Mouse (Mus musculus) B cell, adult 2 months (primary cell): ENCODE data around the gene Fam166a.

Experiments
- DNase-seq, 2 experiments: peaks; one replicate each; pipeline ENCODE4 v3.0.0; 2022

Gene Fam166a

GRCm38 (mm10) chr2:25185625-25186574, 32.6 kb upstream of the Fam166a start:
- DNase-seq, result peak; percentile 62 to 65

- no peak for DNase-seq
Measured at GRCm38 (mm10) chr2:25186575-25186930, 32.0 kb upstream of the Fam166a start.

- no peak for DNase-seq
Measured at GRCm38 (mm10) chr2:25187841-25188240, 30.7 kb upstream of the Fam166a start.

- DNase-seq, result peak; percentile 82 to 84
Measured at GRCm38 (mm10) chr2:25193330-25193770, 25.2 kb upstream of the Fam166a start.

GRCm38 (mm10) chr2:25194006-25194405, 24.5 kb upstream of the Fam166a start:
- DNase-seq, result peak in 1 of 2 experiments; percentile 13

- DNase-seq, result peak; percentile 43 to 50
Measured at GRCm38 (mm10) chr2:25194486-25195171, 23.9 kb upstream of the Fam166a start.

- DNase-seq, result peak; percentile 92 to 94
Measured at GRCm38 (mm10) chr2:25195211-25196156, 23.1 kb upstream of the Fam166a start.

GRCm38 (mm10) chr2:25196172-25196954, 22.2 kb upstream of the Fam166a start, which contains the start of gene Tor4a:
Gene Tor4a, minus strand, starts transcription at chr2:25196886.
- peak; percentile 90 to 92 for DNase-seq

- DNase-seq, result no peak
Measured at GRCm38 (mm10) chr2:25197191-25197590, 21.4 kb upstream of the Fam166a start.

- no peak for DNase-seq
Measured at GRCm38 (mm10) chr2:25197946-25198345, 20.6 kb upstream of the Fam166a start.

- no peak for DNase-seq
Measured at GRCm38 (mm10) chr2:25200631-25201030, 17.9 kb upstream of the Fam166a start.

- no peak for DNase-seq
Measured at GRCm38 (mm10) chr2:25203631-25204214, 14.8 kb upstream of the Fam166a start.

- DNase-seq, result no peak
Measured at GRCm38 (mm10) chr2:25207593-25207992, 11.0 kb upstream of the Fam166a start.

GRCm38 (mm10) chr2:25210686-25211085, 7.9 kb upstream of the Fam166a start:
- DNase-seq, result no peak

GRCm38 (mm10) chr2:25211121-25211670, 7.3 kb upstream of the Fam166a start, which contains the start of gene Nelfb:
Gene Nelfb, minus strand, starts transcription at chr2:25211489.
- DNase-seq, result peak; percentile 93 to 94

- no peak for DNase-seq
Measured at GRCm38 (mm10) chr2:25213266-25213865, 5.2 kb upstream of the Fam166a start.

GRCm38 (mm10) chr2:25214444-25214843, 4.1 kb upstream of the Fam166a start, which contains the start of gene Stpg3:
Gene Stpg3, minus strand, starts transcription at chr2:25214637.
- no peak for DNase-seq

- DNase-seq, result no peak
Measured at GRCm38 (mm10) chr2:25217666-25218065, 879 bp upstream of the Fam166a start.

GRCm38 (mm10) chr2:25221331-25221772, 2.8 kb downstream of the Fam166a start:
- DNase-seq, result no peak
